Mouse (Mus musculus) neural tube, embryonic 10.5 days (tissue): ENCODE results near the gene Ntng2.

Source experiments
- DNase-seq: peaks from one replicate; pipeline ENCODE4 v3.0.0-alpha.2; 2017; ENCODE audit warnings: low spot score; ENCODE audit errors: extremely low spot score

Ntng2 gene

DNA sequence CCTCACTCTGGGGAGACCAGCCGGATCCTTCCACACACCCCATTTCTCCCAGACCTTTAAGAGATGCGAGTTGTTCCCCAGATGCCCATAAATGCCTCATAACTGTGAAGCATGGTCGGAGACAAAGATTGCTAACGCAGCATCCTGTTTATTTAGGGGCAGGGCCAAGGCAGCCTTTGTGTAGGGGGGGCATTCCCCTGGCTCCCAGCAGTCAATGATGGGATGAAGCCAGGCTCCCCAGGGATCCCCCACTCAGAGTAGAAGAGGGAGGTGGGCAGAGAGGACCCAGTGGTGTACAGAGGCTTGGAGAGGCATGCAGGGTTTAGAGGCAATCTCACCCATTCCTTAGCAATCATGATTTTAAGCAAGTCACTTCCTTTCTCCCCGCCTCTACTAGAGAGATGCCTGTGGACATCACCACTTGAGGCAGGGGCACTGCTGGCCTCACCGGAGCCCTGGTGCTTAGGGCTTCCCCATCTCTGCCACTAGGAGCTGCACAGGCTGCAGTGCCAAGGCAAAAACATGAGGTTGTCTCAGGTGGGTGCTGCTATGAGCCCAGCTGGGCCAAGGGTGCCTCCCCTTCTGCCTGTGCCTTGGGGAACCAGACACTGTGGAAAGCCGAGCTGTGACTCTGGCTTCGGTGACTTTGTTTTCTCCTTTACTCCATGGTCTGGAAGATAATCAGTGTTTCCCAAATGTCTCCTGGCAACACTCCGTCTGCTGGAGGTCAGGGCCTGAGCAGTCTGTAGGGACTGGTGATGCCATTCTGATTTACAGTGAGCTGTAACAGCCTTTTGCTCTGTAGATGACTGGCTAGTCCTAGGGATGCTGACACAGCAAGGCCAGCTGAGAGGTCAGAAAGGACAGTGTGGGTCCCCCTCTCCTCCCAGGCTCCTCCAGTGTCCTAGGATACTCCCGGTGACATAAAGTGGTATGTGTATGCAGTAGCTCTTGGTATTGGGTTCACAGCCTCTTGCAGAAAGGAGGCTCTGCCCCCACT is 61.3 kb downstream of the Ntng2 start:
- DNase-seq: no peak

DNA sequence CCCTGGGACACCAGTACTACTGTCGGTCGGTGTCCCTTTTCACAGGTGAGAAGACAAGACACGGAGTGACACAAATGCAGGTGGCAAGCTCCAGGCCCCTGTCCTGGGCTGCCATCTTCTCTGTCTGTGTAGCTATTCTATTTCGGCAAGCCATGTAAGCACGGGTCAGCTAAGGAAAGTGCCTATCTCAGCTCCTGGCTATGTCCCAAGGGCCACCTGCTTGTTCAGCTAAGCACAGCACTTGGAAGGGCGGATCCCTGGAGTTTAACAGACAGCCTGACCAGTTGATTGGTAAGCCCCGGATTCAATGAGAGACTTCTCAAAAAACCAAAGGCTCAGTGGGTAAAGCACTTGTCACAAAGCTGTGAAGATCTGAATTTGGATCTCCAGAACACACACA is 62.4 kb downstream of the Ntng2 start:
- DNase-seq: no peak

DNA sequence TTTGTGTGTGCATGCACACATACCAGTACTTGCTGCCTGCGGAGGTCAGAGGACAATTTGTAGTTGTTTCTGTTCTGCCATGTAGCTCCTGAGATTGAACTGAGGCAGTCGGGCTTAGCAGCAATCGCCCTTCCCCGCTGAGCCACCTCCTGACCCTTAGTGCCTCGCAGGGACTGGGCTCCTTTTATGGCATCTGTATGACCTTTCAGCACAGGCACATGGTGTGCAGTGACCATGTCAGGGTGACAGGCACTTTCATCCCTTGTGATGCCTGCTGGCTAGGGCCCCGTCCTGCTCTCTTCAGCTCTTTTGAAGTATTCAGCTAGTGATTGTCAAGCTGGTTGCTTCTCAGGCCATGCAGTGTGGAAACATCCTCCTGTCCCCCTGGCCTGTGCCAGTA is 66.6 kb downstream of the Ntng2 start:
- no peak for DNase-seq

DNA sequence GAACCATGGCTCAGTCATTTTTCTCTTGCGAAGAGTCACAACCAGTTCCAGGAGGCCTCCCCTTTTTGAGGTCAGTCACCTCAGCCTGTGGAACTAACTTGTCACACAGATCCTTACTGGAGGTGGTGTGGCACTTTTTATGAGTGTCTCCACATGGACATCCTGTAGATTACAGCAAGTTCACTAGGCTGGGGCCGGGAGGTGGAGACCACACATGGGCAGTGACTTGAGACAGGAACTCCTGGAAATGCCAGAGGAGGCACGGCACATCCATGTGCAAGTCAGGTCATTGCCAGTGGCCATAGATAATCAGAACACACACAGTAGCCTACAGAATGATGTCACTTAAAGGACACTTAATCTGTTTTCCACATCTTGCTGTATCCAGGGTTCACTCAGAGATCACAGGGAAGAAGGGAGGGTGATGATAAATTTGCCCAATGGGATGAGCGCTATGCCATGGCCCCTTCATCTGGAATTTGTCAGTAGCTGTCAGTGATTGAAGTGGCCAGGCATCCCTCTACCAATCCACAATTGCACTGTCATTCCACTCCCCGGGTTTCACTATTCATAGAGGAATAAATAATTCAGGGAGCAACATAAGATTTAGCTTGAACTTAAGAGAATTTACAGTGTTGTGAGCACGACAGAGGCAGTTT is 69.4 kb downstream of the Ntng2 start:
- DNase-seq: no peak

DNA sequence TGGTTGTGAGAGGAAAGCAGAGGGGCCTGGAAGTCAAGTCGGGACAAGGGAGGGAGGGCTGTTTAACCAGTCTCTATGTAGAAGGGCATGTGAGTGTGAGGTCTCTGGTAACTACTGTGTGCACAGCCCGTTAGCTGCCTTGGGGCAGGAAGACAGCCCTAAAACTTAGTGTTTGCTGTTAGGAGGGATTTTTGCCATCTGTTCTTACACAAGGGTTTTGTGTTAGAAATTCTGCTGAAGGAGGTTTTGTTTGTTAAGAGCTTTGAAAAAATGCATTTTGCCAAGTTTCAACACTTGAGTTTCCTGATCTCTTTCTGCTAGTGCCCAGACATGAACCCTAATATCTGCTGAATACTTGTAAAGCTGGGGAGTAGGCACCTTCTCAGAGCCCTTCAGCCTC is 71.7 kb downstream of the Ntng2 start:
- no peak for DNase-seq

DNA sequence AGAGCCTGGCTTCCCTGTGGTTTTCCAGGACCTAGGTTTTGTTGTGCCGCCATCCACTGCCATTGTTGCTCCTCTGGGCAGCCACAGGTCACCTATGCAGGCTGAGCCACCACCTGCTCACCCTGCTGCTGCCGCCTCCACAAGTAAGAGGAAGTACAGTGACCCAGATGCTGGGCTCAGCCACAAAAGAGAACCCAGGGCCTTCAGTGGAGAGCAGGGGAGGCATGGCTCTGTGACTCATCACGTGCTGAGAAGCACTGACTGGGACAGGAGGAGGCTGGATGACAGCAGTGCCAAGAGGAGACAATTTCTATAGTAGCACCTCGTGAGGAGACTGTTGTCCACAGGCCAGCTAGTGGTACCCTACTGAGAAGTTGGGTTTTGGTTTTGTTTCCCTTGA is 73.0 kb downstream of the Ntng2 start:
- no peak for DNase-seq

DNA sequence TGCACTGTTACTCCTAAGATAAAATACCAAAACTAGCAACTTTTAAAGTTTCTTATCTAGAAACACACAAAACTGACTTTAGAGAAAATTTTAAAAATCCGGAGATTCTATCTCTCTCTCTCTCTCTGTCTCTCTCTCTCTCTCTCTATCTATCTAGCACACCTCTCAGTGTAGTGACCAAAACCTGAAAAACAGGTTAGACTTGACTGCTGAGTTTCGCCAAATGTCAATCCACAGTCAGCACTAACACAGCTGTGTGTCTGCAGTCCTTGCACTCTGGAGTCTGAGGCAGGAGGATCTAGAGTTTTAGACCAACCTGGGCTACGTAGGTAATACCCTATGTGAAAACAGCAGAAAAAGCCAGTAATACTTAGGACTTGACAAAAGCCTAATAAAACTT is 77.9 kb downstream of the Ntng2 start:
- DNase-seq: no peak

DNA sequence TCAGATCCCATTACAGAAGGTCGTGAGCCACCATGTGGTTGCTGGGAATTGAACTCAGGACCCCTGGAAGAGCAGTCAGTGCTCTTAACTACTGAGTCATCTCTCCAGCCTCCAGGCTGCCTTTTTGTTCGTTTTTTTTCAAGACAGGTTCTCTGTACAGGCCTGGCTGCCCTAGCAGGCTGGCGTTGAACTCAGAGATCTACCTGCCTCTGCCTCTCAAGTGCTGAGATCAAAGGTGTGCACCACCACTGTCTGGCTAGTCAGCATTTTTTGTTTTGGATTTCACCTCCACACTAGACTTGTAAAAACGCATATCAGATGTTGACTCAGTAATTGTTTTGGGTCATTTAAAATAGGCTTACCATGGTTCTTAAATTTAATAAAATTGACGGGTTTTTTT is 84.7 kb downstream of the Ntng2 start:
- no peak for DNase-seq

DNA sequence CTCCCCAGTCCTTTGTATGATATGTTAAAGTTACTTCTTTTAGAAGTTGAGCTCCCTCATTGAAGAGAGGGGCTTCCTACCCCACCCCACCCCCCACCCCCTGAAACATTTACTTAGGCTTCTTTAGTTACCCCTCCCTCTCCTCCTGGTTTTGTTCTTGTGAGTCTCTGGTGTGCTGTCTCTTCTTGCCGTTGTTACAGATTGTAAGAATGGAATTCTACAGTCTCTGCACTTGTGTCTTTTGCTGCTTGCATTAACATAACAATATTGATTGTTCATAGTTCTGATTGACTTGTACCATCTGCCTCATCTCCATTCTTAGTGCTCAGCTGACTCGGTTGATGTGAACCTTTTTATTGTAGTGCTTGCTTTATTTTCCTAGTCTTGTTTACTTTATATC is 100.9 kb downstream of the Ntng2 start:
- DNase-seq: no peak
